Mouse (Mus musculus): ENCODE measurements around the gene Ccnf. TPM values are rescaled to one million over a fixed set of nuclear protein-coding genes. Genes with fewer than 3 reads are reported as not detected.

The Ccnf gene
- polyA plus RNA-seq, 1 experiment from 2014 or later: 7.0 TPM

- no peak overlapping the region for H3K27ac ChIP-seq (ENCODE audit: low read depth, low read length)
- no peaks in the 10 kb centered on the region for H3K27me3 ChIP-seq (ENCODE audit: control insufficient read depth, insufficient read depth, low read length)
- peaks cover 11% of the 10 kb centered on the region for H3K4me1 ChIP-seq (ENCODE audit: control insufficient read depth, insufficient read depth, low read length)
- no peak for ATAC-seq (ENCODE audit: low read depth)
- no peaks in the 10 kb centered on the region for H3K9me3 ChIP-seq (ENCODE audit: control insufficient read depth, low read length)
- H3K4me3 ChIP-seq (ENCODE audit: low read depth, low read length): no peak overlapping the region
- H3K36me3 ChIP-seq (ENCODE audit: control insufficient read depth, insufficient read depth, low read length): peaks cover 12% of the 10 kb centered on the region
- H3K9ac ChIP-seq (replicated peaks; ENCODE audit: low read depth, low read length): no peak overlapping the region
- no peak overlapping the region for H3K4me2 ChIP-seq (ENCODE audit: low read depth, low read length)
- 66% methylated on average over 4 of the region's 4 CpGs for WGBS
These were observed 34.4 kb downstream of the Ccnf start for GRCm38 (mm10) chr17:24216836-24217235.

- ATAC-seq (ENCODE audit: low read depth): no peak
- H3K36me3 ChIP-seq (ENCODE audit: control insufficient read depth, insufficient read depth, low read length): peaks cover 12% of the 10 kb centered on the region
- peaks cover 29% of the 10 kb centered on the region for H3K4me1 ChIP-seq (ENCODE audit: control insufficient read depth, insufficient read depth, low read length)
- no peak overlapping the region for H3K9ac ChIP-seq (replicated peaks; ENCODE audit: low read depth, low read length)
- H3K4me2 ChIP-seq (ENCODE audit: low read depth, low read length): no peak overlapping the region
- H3K4me3 ChIP-seq (ENCODE audit: low read depth, low read length): no peak overlapping the region
- WGBS: 80% methylated on average over 6 of the region's 6 CpGs
- H3K27ac ChIP-seq (ENCODE audit: low read depth, low read length): no peak overlapping the region
- no peaks in the 10 kb centered on the region for H3K27me3 ChIP-seq (ENCODE audit: control insufficient read depth, insufficient read depth, low read length)
- H3K9me3 ChIP-seq (ENCODE audit: control insufficient read depth, low read length): no peaks in the 10 kb centered on the region
These were observed 38.1 kb downstream of the Ccnf start for GRCm38 (mm10) chr17:24213186-24213585.

- H3K9me3 ChIP-seq (ENCODE audit: control insufficient read depth, low read length): no peaks in the 10 kb centered on the region
- 0 out of 2 replicates have a peak, but pooled peaks cover under 1% of the 10 kb centered on the region for H3K27me3 ChIP-seq (ENCODE audit: control insufficient read depth, insufficient read depth, low read length)
- H3K36me3 ChIP-seq (ENCODE audit: control insufficient read depth, insufficient read depth, low read length): peaks cover 12% of the 10 kb centered on the region
- 28% methylated on average over 5 of the region's 5 CpGs for WGBS
- H3K9ac ChIP-seq (replicated peaks; ENCODE audit: low read depth, low read length): no peak overlapping the region; the same call in 1 of the 2 replicates
- no peak overlapping the region; the same call in 1 of the 2 replicates for H3K27ac ChIP-seq (ENCODE audit: low read depth, low read length)
- no peak for ATAC-seq (ENCODE audit: low read depth)
- H3K4me3 ChIP-seq (ENCODE audit: low read depth, low read length): peak overlapping the region; percentile 57
- H3K4me2 ChIP-seq (ENCODE audit: low read depth, low read length): peak overlapping the region; percentile 97
- H3K4me1 ChIP-seq (ENCODE audit: control insufficient read depth, insufficient read depth, low read length): peaks cover 36% of the 10 kb centered on the region
These were observed 38.8 kb downstream of the Ccnf start for GRCm38 (mm10) chr17:24212441-24213018.

- H3K36me3 ChIP-seq (ENCODE audit: control insufficient read depth, insufficient read depth, low read length): peaks cover 12% of the 10 kb centered on the region
- H3K4me1 ChIP-seq (ENCODE audit: control insufficient read depth, insufficient read depth, low read length): peaks cover 43% of the 10 kb centered on the region
- WGBS: 2% methylated on average over 37 of the region's 37 CpGs
- 0 out of 2 replicates have a peak, but pooled peaks cover 4% of the 10 kb centered on the region for H3K27me3 ChIP-seq (ENCODE audit: control insufficient read depth, insufficient read depth, low read length)
- H3K27ac ChIP-seq (ENCODE audit: low read depth, low read length): peak overlapping the region; percentile 82
- H3K9ac ChIP-seq (replicated peaks; ENCODE audit: low read depth, low read length): peak overlapping the region; percentile 82
- peak overlapping the region; percentile 97 for H3K4me2 ChIP-seq (ENCODE audit: low read depth, low read length)
- ATAC-seq (ENCODE audit: low read depth): peak; percentile 69
- peak overlapping the region; percentile 57 for H3K4me3 ChIP-seq (ENCODE audit: low read depth, low read length)
- no peaks in the 10 kb centered on the region for H3K9me3 ChIP-seq (ENCODE audit: control insufficient read depth, low read length)
These were observed 39.4 kb downstream of the Ccnf start for GRCm38 (mm10) chr17:24211631-24212440.

GRCm38 (mm10) chr17:24210591-24210990, 40.7 kb downstream of the Ccnf start:
- 0 out of 2 replicates have a peak, but pooled peaks cover 4% of the 10 kb centered on the region for H3K27me3 ChIP-seq (ENCODE audit: control insufficient read depth, insufficient read depth, low read length)
- H3K36me3 ChIP-seq (ENCODE audit: control insufficient read depth, insufficient read depth, low read length): peaks cover 5% of the 10 kb centered on the region
- WGBS: 92% methylated on average over 3 of the region's 3 CpGs
- H3K4me2 ChIP-seq (ENCODE audit: low read depth, low read length): peak overlapping the region; percentile 97; the same call in 1 of the 2 replicates
- ATAC-seq (ENCODE audit: low read depth): no peak
- peaks cover 53% of the 10 kb centered on the region for H3K4me1 ChIP-seq (ENCODE audit: control insufficient read depth, insufficient read depth, low read length)
- H3K27ac ChIP-seq (ENCODE audit: low read depth, low read length): no peak overlapping the region
- H3K4me3 ChIP-seq (ENCODE audit: low read depth, low read length): no peak overlapping the region
- no peak overlapping the region for H3K9ac ChIP-seq (replicated peaks; ENCODE audit: low read depth, low read length)
- H3K9me3 ChIP-seq (ENCODE audit: control insufficient read depth, low read length): no peaks in the 10 kb centered on the region

- Histone ChIP-seq H3K4me1 (ENCODE audit: control insufficient read depth, insufficient read depth, low read length) (peaks cover 53% of the 10 kb centered on the region), H3K9me3 (ENCODE audit: control insufficient read depth, low read length) (no peaks in the 10 kb centered on the region), H3K4me3 (ENCODE audit: low read depth, low read length) (no peak overlapping the region), H3K9ac (replicated peaks; ENCODE audit: low read depth, low read length) (no peak overlapping the region), H3K27ac (ENCODE audit: low read depth, low read length) (peak overlapping the region; percentile 79), H3K27me3 (ENCODE audit: control insufficient read depth, insufficient read depth, low read length) (0 out of 2 replicates have a peak, but pooled peaks cover 4% of the 10 kb centered on the region), H3K4me2 (ENCODE audit: low read depth, low read length) (peak overlapping the region; percentile 92; the same call in 1 of the 2 replicates), H3K36me3 (ENCODE audit: control insufficient read depth, insufficient read depth, low read length) (no peaks in the 10 kb centered on the region)
- no peak for ATAC-seq (ENCODE audit: low read depth)
- WGBS: 79% methylated on average over 3 of the region's 3 CpGs
These were observed 41.4 kb downstream of the Ccnf start for GRCm38 (mm10) chr17:24209916-24210240.

GRCm38 (mm10) chr17:24209043-24209915, 42.0 kb downstream of the Ccnf start, which contains the start of gene Ntn3:
Ntn3 (minus strand) TSS chr17:24209531.
- peak; percentile 22 for ATAC-seq (ENCODE audit: low read depth)
- WGBS: 2% methylated on average over 39 of the region's 43 CpGs
- Histone ChIP-seq H3K4me2 (ENCODE audit: low read depth, low read length) (peak within 1 kb of the TSS; percentile 92), H3K4me1 (ENCODE audit: control insufficient read depth, insufficient read depth, low read length) (peaks cover 59% of the 10 kb centered on the region), H3K27me3 (ENCODE audit: control insufficient read depth, insufficient read depth, low read length) (0 out of 2 replicates have a peak, but pooled peaks cover 4% of the 10 kb centered on the region), H3K4me3 (ENCODE audit: low read depth, low read length) (peak within 1 kb of the TSS; percentile 36), H3K9me3 (ENCODE audit: control insufficient read depth, low read length) (no peaks in the 10 kb centered on the region), H3K36me3 (ENCODE audit: control insufficient read depth, insufficient read depth, low read length) (no peaks in the 10 kb centered on the region), H3K9ac (replicated peaks; ENCODE audit: low read depth, low read length) (peak within 1 kb of the TSS; percentile 66), H3K27ac (ENCODE audit: low read depth, low read length) (peak within 1 kb of the TSS; percentile 79)

- peak overlapping the region; percentile 92 for H3K4me2 ChIP-seq (ENCODE audit: low read depth, low read length)
- H3K4me1 ChIP-seq (ENCODE audit: control insufficient read depth, insufficient read depth, low read length): peaks cover 65% of the 10 kb centered on the region
- H3K4me3 ChIP-seq (ENCODE audit: low read depth, low read length): peak overlapping the region; percentile 36
- peak overlapping the region; percentile 66 for H3K9ac ChIP-seq (replicated peaks; ENCODE audit: low read depth, low read length)
- H3K27ac ChIP-seq (ENCODE audit: low read depth, low read length): peak overlapping the region; percentile 79
- H3K9me3 ChIP-seq (ENCODE audit: control insufficient read depth, low read length): no peaks in the 10 kb centered on the region
- no peaks in the 10 kb centered on the region for H3K36me3 ChIP-seq (ENCODE audit: control insufficient read depth, insufficient read depth, low read length)
- WGBS: 2% methylated on average over 29 of the region's 29 CpGs
- 0 out of 2 replicates have a peak, but pooled peaks cover 4% of the 10 kb centered on the region for H3K27me3 ChIP-seq (ENCODE audit: control insufficient read depth, insufficient read depth, low read length)
- no peak for ATAC-seq (ENCODE audit: low read depth)
These were observed 42.6 kb downstream of the Ccnf start for GRCm38 (mm10) chr17:24208641-24209042.

All from neural tube, embryonic 14.5 days (tissue).